Mouse (Mus musculus): ENCODE results near the gene Islr. TPM values are rescaled to one million over a fixed set of nuclear protein-coding genes. Genes with fewer than 3 reads are reported as not detected.

Islr gene
- polyA plus RNA-seq, 1 experiment from 2014 or later = 26.2 TPM

DNA sequence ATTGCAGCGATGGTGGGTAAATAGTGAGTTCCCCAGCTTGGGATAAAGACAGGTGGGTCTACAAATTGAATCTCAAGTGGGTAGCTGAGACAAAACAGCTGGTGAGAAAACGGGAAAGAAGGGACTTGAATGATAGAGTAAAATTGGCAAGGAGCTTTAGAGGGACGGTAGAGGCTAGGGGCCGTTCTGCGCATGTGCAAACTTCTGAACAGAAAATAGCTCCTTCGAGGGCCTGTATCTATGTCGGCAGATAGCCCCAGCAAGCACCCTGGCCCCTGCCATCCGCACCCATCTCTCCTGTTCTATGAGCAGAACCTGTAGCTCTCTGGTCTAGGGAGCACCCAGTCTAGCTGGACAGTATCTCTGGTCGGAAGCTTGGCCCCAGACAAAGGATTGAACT is 9.9 kb downstream of the Islr start:
- H3K27me3 ChIP-seq (ENCODE audit: control insufficient read depth, insufficient read depth, low read depth, low read length) = peaks cover 18% of the 10 kb centered on the region

DNA sequence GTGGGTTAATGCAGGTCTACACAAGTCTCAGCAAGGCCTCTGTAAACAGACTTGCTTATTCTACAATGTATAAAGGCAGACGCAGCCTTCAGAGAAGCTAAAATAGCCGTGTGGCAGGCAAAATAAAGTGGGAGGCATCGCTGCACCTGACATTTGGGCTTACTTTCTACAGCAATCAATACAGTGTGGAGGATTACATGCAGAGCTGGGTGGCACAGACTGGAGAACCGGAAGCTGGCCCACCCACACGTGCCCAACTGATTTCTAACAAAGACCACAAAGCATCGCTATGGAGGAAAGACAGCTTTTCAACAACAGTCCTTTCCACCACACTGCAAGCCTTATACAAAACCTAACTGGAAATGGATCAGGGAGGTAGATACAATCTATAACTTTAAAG is 19.6 kb downstream of the Islr start:
- Histone ChIP-seq H3K27me3 (ENCODE audit: control insufficient read depth, insufficient read depth, low read depth, low read length) (no peaks in the 10 kb centered on the region), H3K9ac (ENCODE audit: low read depth, low read length) (no peak overlapping the region), H3K4me3 (ENCODE audit: low read depth, low read length) (no peak overlapping the region), H3K27ac (ENCODE audit: low read length) (no peak overlapping the region), H3K9me3 (replicated peaks; ENCODE audit: control insufficient read depth, low read length, poor library complexity, severe bottlenecking) (no peaks in the 10 kb centered on the region), H3K36me3 (ENCODE audit: control insufficient read depth, insufficient read depth, low read length) (no peaks in the 10 kb centered on the region), H3K4me2 (ENCODE audit: low read length) (no peak overlapping the region), H3K4me1 (ENCODE audit: control insufficient read depth, insufficient read depth, low read length) (peaks cover 2% of the 10 kb centered on the region; the same call in 1 of the 2 replicates)
- WGBS = 52% methylated on average over 6 of the region's 6 CpGs
- ATAC-seq = no peak

More for the DNA sequence above, 9.9 kb downstream of the Islr start:
- H3K27ac ChIP-seq (ENCODE audit: low read length) = 0 out of 2 replicates have a peak overlapping the region, but pooled peaks have one; percentile 18
- H3K4me2 ChIP-seq (ENCODE audit: low read length) = peak overlapping the region; percentile 4; the same call in 1 of the 2 replicates
- H3K9me3 ChIP-seq (replicated peaks; ENCODE audit: control insufficient read depth, low read length, poor library complexity, severe bottlenecking) = no peaks in the 10 kb centered on the region
- 60% methylated on average over 9 of the region's 9 CpGs for WGBS
- no peak overlapping the region for H3K9ac ChIP-seq (ENCODE audit: low read depth, low read length)
- H3K36me3 ChIP-seq (ENCODE audit: control insufficient read depth, insufficient read depth, low read length) = no peaks in the 10 kb centered on the region
- peaks cover 31% of the 10 kb centered on the region for H3K4me1 ChIP-seq (ENCODE audit: control insufficient read depth, insufficient read depth, low read length)
- ATAC-seq = no peak
- no peak overlapping the region for H3K4me3 ChIP-seq (ENCODE audit: low read depth, low read length)

DNA sequence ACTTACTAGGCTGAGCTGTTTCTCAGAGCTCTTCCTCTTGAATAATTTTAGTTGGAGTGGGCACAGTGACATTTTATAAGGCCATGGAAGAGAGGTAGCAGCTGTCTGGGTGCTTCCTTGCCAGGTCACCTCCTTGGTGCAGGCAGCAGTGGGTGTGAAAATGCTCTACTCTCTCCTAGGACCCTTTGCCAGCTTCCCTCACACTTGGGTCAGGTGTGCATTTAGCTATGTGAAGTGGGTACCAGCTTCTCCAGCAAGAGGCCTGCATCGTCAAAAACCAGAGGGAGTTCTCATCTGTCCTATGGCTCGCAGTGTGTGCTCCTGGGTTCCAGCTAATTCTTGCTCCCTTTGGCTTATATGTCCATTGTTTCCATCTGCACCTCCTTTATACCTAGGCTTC is 24.7 kb downstream of the Islr start:
- H3K4me1 ChIP-seq (ENCODE audit: control insufficient read depth, insufficient read depth, low read length) = peaks cover 3% of the 10 kb centered on the region; the same call in 1 of the 2 replicates
- no peak overlapping the region for H3K27ac ChIP-seq (ENCODE audit: low read length)
- H3K4me3 ChIP-seq (ENCODE audit: low read depth, low read length) = no peak overlapping the region
- 84% methylated on average over 2 of the region's 2 CpGs for WGBS
- no peaks in the 10 kb centered on the region for H3K27me3 ChIP-seq (ENCODE audit: control insufficient read depth, insufficient read depth, low read depth, low read length)
- no peaks in the 10 kb centered on the region for H3K36me3 ChIP-seq (ENCODE audit: control insufficient read depth, insufficient read depth, low read length)
- no peak overlapping the region for H3K9ac ChIP-seq (ENCODE audit: low read depth, low read length)
- no peaks in the 10 kb centered on the region for H3K9me3 ChIP-seq (replicated peaks; ENCODE audit: control insufficient read depth, low read length, poor library complexity, severe bottlenecking)
- ATAC-seq = no peak
- H3K4me2 ChIP-seq (ENCODE audit: low read length) = no peak overlapping the region

DNA sequence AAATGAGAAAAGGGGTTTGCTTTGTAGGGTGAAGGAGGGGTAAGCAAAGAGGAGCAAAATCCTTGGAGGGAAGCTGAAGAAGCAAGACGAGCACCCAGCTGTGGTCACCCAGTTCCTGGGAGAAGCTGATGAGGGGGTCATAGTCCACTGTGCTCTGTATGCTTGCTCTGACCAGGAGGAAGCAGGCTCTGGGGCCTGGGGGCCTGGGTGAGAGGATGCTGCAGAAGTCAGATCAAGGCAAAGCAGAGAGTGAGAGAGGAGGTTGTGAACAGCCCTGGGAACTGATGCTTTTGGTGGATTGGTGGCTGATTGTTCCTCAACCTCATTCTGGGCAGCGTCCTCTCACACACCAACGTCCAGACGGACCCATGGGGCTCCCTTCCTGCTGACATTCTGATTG is 26.9 kb downstream of the Islr start:
- H3K27ac ChIP-seq (ENCODE audit: low read length) = no peak overlapping the region
- no peaks in the 10 kb centered on the region for H3K27me3 ChIP-seq (ENCODE audit: control insufficient read depth, insufficient read depth, low read depth, low read length)
- no peak overlapping the region for H3K4me2 ChIP-seq (ENCODE audit: low read length)
- H3K9ac ChIP-seq (ENCODE audit: low read depth, low read length) = no peak overlapping the region
- no peaks in the 10 kb centered on the region for H3K9me3 ChIP-seq (replicated peaks; ENCODE audit: control insufficient read depth, low read length, poor library complexity, severe bottlenecking)
- 0 out of 2 replicates have a peak, but pooled peaks cover 2% of the 10 kb centered on the region for H3K4me1 ChIP-seq (ENCODE audit: control insufficient read depth, insufficient read depth, low read length)
- no peak for ATAC-seq
- no peaks in the 10 kb centered on the region for H3K36me3 ChIP-seq (ENCODE audit: control insufficient read depth, insufficient read depth, low read length)
- WGBS = 43% methylated on average over 4 of the region's 4 CpGs
- H3K4me3 ChIP-seq (ENCODE audit: low read depth, low read length) = no peak overlapping the region

DNA sequence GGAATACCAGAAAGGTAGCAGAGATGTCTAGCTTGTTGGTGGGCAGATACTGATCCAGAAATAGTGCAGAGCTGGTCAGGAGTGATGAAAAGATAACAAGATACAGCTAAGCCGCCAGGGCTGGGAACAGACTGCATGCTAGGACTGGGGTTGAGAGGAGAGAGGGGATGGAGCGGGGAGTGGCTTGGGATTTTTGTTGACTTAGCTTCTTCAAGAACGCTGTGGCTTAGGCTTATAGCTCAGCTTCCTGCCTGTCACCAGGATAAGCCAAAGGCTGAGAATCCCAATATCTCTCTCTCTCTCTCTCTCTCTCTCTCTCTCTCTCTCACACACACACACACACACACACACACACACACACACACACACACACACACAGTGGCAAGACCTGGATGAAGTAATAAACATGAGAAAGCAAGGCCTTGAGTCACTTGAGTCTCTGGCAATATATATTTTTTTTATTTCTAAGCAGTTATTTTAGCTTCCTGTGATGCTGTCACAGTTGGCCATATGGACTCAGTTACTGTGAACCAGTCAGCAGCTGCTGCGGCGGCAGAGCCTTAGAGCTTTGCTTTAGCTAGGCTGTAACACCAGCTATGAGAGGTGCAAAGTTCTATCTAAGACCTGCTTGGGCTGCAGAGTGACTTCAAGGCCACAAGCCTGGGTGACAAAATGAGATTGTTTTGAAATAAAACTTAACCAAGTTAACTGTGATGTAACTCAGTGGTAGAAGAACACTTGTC is 28.2 kb downstream of the Islr start:
- no peak for ATAC-seq
- H3K4me2 ChIP-seq (ENCODE audit: low read length) = no peak overlapping the region
- H3K9me3 ChIP-seq (replicated peaks; ENCODE audit: control insufficient read depth, low read length, poor library complexity, severe bottlenecking) = no peaks in the 10 kb centered on the region
- 44% methylated on average over 5 of the region's 5 CpGs for WGBS
- H3K4me1 ChIP-seq (ENCODE audit: control insufficient read depth, insufficient read depth, low read length) = 0 out of 2 replicates have a peak, but pooled peaks cover 2% of the 10 kb centered on the region
- H3K36me3 ChIP-seq (ENCODE audit: control insufficient read depth, insufficient read depth, low read length) = no peaks in the 10 kb centered on the region
- no peak overlapping the region for H3K27ac ChIP-seq (ENCODE audit: low read length)
- H3K27me3 ChIP-seq (ENCODE audit: control insufficient read depth, insufficient read depth, low read depth, low read length) = no peaks in the 10 kb centered on the region
- no peak overlapping the region for H3K9ac ChIP-seq (ENCODE audit: low read depth, low read length)
- H3K4me3 ChIP-seq (ENCODE audit: low read depth, low read length) = no peak overlapping the region

DNA sequence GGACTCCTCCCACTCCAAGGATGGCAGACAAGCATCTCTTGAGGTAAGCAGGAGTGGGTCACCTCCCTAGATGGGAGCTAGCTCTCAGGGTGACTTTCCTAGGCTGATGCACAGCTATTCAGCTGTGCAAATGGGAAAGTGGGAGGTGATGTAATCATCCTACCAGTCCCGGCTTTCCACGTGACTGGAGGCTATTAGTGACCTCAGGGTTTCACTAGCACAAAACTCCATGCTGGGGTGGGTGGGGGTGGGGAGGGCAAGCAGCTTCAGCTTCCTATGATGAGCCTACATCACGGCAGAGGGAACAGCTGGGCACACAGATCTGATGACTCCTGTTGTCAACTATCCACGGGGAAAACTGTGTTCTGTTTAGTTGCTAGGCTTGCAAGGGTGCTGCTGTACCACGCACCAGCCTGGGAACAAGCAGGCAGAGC is 29.3 kb downstream of the Islr start:
- no peak overlapping the region for H3K4me2 ChIP-seq (ENCODE audit: low read length)
- no peak overlapping the region for H3K4me3 ChIP-seq (ENCODE audit: low read depth, low read length)
- H3K27me3 ChIP-seq (ENCODE audit: control insufficient read depth, insufficient read depth, low read depth, low read length) = no peaks in the 10 kb centered on the region
- H3K4me1 ChIP-seq (ENCODE audit: control insufficient read depth, insufficient read depth, low read length) = 0 out of 2 replicates have a peak, but pooled peaks cover 2% of the 10 kb centered on the region
- H3K9ac ChIP-seq (ENCODE audit: low read depth, low read length) = no peak overlapping the region
- ATAC-seq = peak; percentile 45; the same call in 1 of the 2 replicates
- WGBS = 29% methylated on average over 5 of the region's 5 CpGs
- no peak overlapping the region for H3K27ac ChIP-seq (ENCODE audit: low read length)
- H3K9me3 ChIP-seq (replicated peaks; ENCODE audit: control insufficient read depth, low read length, poor library complexity, severe bottlenecking) = no peaks in the 10 kb centered on the region
- no peaks in the 10 kb centered on the region for H3K36me3 ChIP-seq (ENCODE audit: control insufficient read depth, insufficient read depth, low read length)

DNA sequence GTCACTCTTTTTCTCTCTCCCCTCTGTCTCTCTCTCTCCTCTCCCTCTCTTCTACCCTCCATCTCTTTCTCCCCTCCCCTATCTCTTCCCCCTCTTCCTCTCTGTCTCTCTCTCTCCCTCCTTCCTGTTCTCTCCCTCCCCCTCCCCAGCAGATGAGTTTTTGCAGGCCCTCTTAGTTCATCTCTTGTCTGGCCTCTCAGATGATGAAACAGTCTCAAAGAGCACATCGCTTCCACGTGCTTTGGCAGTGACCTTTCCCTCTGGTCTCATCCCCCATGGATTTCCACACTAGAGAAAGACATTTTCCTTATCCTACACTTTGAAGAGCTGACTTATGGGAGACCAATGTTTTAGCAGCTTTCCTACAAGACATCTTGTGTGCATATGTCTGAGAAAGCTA is 31.2 kb downstream of the Islr start:
- Histone ChIP-seq H3K36me3 (ENCODE audit: control insufficient read depth, insufficient read depth, low read length) (no peaks in the 10 kb centered on the region), H3K27me3 (ENCODE audit: control insufficient read depth, insufficient read depth, low read depth, low read length) (no peaks in the 10 kb centered on the region), H3K4me2 (ENCODE audit: low read length) (no peak overlapping the region), H3K9me3 (replicated peaks; ENCODE audit: control insufficient read depth, low read length, poor library complexity, severe bottlenecking) (no peaks in the 10 kb centered on the region), H3K4me3 (ENCODE audit: low read depth, low read length) (no peak overlapping the region), H3K27ac (ENCODE audit: low read length) (no peak overlapping the region), H3K9ac (ENCODE audit: low read depth, low read length) (no peak overlapping the region), H3K4me1 (ENCODE audit: control insufficient read depth, insufficient read depth, low read length) (0 out of 2 replicates have a peak, but pooled peaks cover 2% of the 10 kb centered on the region)
- 77% methylated on average over 2 of the region's 2 CpGs for WGBS
- no peak for ATAC-seq

DNA sequence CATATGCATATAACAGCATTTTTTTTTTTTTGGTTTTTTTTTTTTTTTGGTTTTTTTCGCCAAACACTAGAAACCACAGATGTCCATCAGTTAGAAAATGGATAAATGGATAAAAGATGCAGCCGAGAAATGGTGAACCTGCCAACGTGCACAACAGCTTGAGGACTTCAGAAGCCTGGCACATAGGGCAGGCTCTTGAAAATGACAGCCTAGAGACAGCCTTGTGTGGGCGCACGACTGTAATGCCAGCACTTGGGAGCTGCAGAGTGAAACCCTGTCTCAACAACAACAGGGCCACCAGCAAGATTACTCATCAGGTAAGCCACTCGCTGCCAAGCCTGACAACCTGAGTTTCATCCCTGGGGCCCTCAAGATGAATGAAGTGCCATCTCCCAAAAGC is 34.7 kb downstream of the Islr start:
- WGBS = 83% methylated on average over 6 of the region's 6 CpGs
- Histone ChIP-seq H3K4me1 (ENCODE audit: control insufficient read depth, insufficient read depth, low read length) (no peaks in the 10 kb centered on the region), H3K9me3 (replicated peaks; ENCODE audit: control insufficient read depth, low read length, poor library complexity, severe bottlenecking) (no peaks in the 10 kb centered on the region), H3K27ac (ENCODE audit: low read length) (no peak overlapping the region), H3K4me2 (ENCODE audit: low read length) (no peak overlapping the region), H3K9ac (ENCODE audit: low read depth, low read length) (no peak overlapping the region), H3K36me3 (ENCODE audit: control insufficient read depth, insufficient read depth, low read length) (no peaks in the 10 kb centered on the region), H3K27me3 (ENCODE audit: control insufficient read depth, insufficient read depth, low read depth, low read length) (no peaks in the 10 kb centered on the region), H3K4me3 (ENCODE audit: low read depth, low read length) (no peak overlapping the region)
- no peak for ATAC-seq

DNA sequence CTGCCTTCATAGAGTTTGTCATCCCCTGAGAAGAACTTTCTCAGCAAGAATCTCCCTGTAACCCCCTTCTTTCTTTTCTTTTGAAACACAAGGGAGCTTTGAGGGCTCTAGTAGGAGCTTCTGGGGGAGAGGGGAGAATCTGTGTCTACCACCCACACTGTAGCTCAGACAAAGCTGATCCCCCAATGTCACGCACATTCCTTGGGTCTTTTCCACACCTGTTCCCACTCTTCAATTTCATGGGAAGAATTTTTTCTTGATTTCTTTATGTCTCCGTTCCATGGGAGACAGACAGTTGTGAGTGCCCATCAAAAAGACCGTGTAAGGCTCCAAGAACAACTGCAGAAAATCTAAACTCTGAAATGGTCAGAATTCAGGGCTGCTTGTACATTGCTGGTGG is 35.2 kb downstream of the Islr start:
- ATAC-seq = no peak
- Histone ChIP-seq H3K4me1 (ENCODE audit: control insufficient read depth, insufficient read depth, low read length) (no peaks in the 10 kb centered on the region), H3K4me3 (ENCODE audit: low read depth, low read length) (no peak overlapping the region), H3K9me3 (replicated peaks; ENCODE audit: control insufficient read depth, low read length, poor library complexity, severe bottlenecking) (no peaks in the 10 kb centered on the region), H3K27me3 (ENCODE audit: control insufficient read depth, insufficient read depth, low read depth, low read length) (no peaks in the 10 kb centered on the region), H3K27ac (ENCODE audit: low read length) (no peak overlapping the region), H3K4me2 (ENCODE audit: low read length) (no peak overlapping the region), H3K36me3 (ENCODE audit: control insufficient read depth, insufficient read depth, low read length) (no peaks in the 10 kb centered on the region), H3K9ac (ENCODE audit: low read depth, low read length) (no peak overlapping the region)
- WGBS = 70% methylated on average over 3 of the region's 3 CpGs
